Mouse (Mus musculus): Measurements from ENCODE around the gene Sp6.

Gene Sp6

DNA sequence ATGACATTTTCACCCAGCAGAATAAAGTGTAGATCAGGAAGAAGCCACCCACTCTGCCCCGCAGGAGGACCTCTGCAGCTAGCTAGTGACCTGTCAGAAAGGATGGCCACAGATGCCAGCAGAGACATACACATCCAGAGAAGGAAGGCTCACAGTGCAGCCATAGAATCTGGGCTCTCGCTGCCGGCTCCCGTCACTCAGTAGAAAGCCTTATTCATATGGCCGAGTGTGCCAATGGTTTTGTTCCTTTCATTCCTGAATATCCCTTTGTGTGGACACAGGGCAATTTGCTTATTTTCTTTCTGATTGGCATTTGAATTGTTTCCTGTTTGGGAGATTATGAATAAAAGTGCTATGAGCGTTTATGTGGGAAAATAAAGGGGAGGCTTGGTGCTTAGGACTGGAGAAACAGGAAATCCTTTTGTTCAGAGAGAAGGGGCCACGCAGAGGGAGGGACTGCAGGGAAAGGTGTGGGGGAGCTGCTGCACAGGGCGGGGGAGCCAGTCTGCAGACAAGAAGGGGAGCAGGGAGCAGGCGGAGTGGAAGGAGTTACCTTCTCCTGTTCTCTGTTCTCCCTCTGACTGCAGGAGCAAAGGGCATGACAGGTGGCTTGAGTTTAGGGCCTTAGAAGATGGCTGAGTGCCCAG lies 50.2 kb downstream of the Sp6 start:
- no peak for DNase-seq (ENCODE audit: low read depth, low spot score)

GRCm38 (mm10) chr11:97063921-97064295 lies 50.7 kb downstream of the Sp6 start:
- peak; percentile 78 for DNase-seq (ENCODE audit: low read depth, low spot score)

DNA sequence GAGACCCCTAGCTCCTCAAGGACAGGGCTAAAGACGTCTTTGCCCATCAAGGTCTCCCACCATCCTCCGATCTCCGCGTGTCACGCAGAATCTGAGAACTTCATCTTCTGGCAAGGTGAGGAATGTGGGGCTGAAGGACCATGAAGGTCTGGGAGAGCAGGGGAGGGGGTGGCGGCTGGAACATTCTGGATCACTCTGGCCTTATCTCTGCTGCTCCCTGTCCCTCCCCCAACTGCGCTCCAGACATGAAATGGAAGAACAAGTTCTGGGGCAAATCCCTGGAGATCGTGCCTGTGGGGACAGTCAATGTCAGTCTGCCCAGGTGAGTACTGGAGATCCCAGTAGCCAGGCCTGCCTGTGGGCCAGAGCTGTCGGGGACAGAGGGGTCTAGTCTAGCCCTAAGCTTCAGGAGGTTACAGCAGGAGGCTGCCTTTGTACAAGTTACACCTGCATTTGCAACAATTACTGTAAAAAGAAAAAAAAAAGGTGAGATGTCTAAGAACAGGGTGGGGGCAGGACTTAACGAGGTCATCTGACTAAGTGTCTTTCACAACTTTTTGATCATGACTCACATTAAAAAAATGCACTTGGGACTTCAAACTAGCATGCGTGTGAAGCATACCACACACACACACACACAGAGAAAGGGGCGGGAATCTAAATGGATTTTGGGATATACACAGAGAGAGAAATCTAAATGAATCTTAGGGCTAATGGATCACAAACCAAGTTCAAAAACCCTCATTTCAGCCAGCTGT lies 52.5 kb downstream of the Sp6 start:
- DNase-seq (ENCODE audit: low read depth, low spot score), result no peak

- DNase-seq (ENCODE audit: low read depth, low spot score), result peak; percentile 97
Measured at GRCm38 (mm10) chr11:97066656-97067360, 53.6 kb downstream of the Sp6 start.

GRCm38 (mm10) chr11:97069333-97069732 lies 56.1 kb downstream of the Sp6 start:
- DNase-seq (ENCODE audit: low read depth, low spot score), result no peak

DNA sequence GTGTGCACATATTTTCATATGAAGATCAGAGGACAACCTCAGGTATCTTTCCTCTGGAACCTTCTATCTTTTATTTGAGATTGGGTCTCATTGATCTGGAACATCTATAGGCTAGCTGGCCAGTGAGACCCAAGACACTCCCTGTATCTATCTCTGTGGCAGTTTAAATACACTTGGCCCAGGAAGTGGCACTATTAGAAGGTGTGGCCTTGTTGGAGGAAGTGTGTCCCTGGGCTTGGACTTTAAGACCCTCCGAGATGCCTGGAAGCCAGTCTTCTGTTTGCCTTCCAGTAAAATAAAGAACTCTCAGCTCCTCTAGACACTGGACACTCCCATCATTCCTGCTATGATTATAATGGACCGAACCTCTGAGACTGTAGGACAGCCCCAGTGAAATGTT lies 56.6 kb downstream of the Sp6 start:
- DNase-seq (ENCODE audit: low read depth, low spot score), result no peak

DNA sequence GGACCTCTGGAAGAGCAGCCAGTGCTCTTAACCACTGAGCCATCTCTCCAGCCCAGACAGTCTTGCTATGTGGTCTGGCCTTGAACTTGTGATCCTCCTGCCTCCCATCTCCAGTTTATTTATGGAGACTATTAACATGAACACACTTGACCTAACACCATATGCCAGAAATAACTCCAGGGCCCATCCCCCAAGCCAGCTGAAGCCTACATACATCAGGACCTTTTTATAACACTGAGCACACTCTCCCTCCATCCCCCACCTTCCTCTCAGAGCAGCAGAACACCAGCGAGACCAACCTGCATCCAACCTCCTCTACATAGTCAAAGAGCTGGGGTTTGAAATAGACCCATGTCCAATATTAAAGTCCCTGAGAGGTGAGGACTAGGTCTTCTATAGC lies 57.9 kb downstream of the Sp6 start:
- DNase-seq (ENCODE audit: low read depth, low spot score), result no peak

GRCm38 (mm10) chr11:97072533-97072932 lies 59.3 kb downstream of the Sp6 start:
- peak; percentile 81 for DNase-seq (ENCODE audit: low read depth, low spot score)

DNA sequence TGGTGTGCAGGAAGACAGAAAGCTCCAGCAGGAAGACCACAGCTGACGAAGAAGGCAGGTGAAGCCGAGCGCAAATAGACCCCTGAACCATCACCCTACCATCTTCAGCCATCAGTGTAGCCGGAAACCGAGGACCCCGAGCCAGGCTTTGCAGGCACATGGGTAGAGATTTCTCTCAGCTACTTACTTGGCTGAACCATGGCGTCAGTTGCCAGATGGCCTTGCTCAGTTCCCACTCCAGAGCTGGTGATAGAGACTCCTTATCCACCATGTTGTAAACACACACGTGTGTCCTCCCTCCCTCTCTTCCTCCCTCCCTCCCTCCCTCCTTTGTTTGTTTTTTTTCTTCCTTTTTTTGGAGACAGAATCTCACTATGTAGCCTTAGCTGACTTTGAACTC lies 61.0 kb downstream of the Sp6 start:
- no peak for DNase-seq (ENCODE audit: low read depth, low spot score)
